Mouse (Mus musculus) hindbrain, embryonic 16.5 days (tissue): ENCODE measurements at regions not wholly inside any gene's neighbourhood (a gene's known extent, or its start where the extent isn't known, plus 50 kb on each side); places are given as distances from the start of the nearest gene placed in this dataset.

Experiments used
- ATAC-seq: fragments of 200-750 bp; cut with Nextera tagmentation; 2 replicates; pipeline ENCODE4 v1.8.0; 2017; ENCODE audit warnings: moderate TSS enrichment, moderate library complexity
- H3K27ac ChIP-seq: fragments of 300-500 bp; sonication (generic); 2 replicates; pipeline ENCODE4 v1.5.1; 2014; ENCODE audit warnings: low read depth, mild to moderate bottlenecking, control low read depth, low read length, moderate library complexity
- H3K27me3 ChIP-seq: fragments of 300-500 bp; sonication (generic); replicated peaks from 2 replicates; pipeline ENCODE4 v1.6.1; 2014; ENCODE audit warnings: low read length; ENCODE audit not compliant: control insufficient read depth, insufficient read depth
- H3K36me3 ChIP-seq: fragments of 300-500 bp; sonication (generic); 2 replicates; pipeline ENCODE4 v1.6.1; 2014; ENCODE audit warnings: mild to moderate bottlenecking, low read length, moderate library complexity, mixed read lengths; ENCODE audit not compliant: control insufficient read depth, insufficient read depth
- H3K4me1 ChIP-seq: fragments of 300-500 bp; sonication (generic); 2 replicates; pipeline ENCODE4 v1.6.1; 2014; ENCODE audit warnings: low read depth, low read length; ENCODE audit not compliant: control insufficient read depth, insufficient read depth
- H3K4me2 ChIP-seq: fragments of 300-500 bp; sonication (generic); 2 replicates; pipeline ENCODE4 v1.6.1; 2014; ENCODE audit warnings: mild to moderate bottlenecking, low read length, control low read depth, moderate library complexity
- H3K4me3 ChIP-seq: fragments of 300-500 bp; sonication (generic); 2 replicates; pipeline ENCODE4 v1.5.1; 2014; ENCODE audit warnings: mild to moderate bottlenecking, low read length, control low read depth, moderate library complexity
- H3K9ac ChIP-seq: fragments of 300-500 bp; sonication (generic); 2 replicates; pipeline ENCODE4 v1.6.1; 2014; ENCODE audit warnings: low read depth, mild to moderate bottlenecking, control low read depth, low read length, moderate library complexity
- H3K9me3 ChIP-seq: fragments of 300-500 bp; sonication (generic); 2 replicates; pipeline ENCODE4 v1.6.1; 2014; ENCODE audit warnings: mild to moderate bottlenecking, low read length, moderate library complexity; ENCODE audit not compliant: control insufficient read depth
- WGBS: fragments of 180-500 bp; shearing (Covaris S2); extraction: QIAGEN DNeasy Blood & Tissue Kit; methylation state at CpG from one replicate; pipeline ENCODE4 v1.1.7; 2014; 5-methylcytosine and 5-hydroxymethylcytosine counted together

DNA sequence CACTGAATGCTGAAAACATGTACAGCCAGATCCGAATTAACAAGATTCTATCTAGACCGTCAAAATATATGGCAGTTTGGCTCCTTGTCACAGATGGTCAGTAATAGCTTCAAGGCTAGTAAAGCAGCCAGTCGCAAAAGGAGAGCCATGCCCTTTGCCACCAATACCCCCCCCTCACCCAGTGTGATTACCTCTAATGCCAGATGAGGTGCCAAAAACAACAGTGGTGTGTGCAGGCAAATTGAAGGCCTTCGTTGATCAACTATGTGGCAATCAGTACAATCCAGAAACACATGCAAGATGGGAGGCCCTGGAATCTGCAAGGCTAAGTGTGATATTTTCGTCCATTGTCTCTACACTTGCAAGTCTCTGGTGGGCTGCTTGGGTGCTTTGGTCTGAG lies 75.8 kb upstream of the Kcnd3 start:
- no peak for ATAC-seq
- 85% methylated on average over 5 of the region's 5 CpGs for WGBS
- Histone ChIP-seq H3K9me3 (no peaks in the 10 kb centered on the region), H3K27me3 (no peaks in the 10 kb centered on the region), H3K27ac (no peak overlapping the region), H3K4me3 (no peak overlapping the region), H3K36me3 (no peaks in the 10 kb centered on the region), H3K9ac (no peak overlapping the region), H3K4me2 (no peak overlapping the region), H3K4me1 (peaks cover 3% of the 10 kb centered on the region; the same call in 1 of the 2 replicates)

DNA sequence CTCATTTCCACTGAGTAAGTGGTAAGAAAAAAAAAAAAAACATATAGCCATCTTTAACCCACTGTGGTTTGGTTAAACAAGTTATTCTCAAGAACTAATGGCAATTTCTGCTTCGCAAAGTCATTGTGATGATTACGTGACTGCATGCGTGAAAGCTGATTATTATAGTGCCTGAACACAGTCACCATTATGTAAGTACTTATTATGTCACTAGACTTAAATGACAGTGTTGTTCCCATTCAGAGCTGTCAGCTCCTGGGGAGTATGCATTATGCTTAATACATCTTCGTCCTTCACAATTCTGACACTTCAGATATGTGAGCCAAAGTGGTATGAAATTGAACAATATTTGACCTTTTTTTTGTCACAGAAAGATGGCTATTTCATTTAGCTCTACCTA lies 71.3 kb upstream of the Kcnd3 start:
- H3K27ac ChIP-seq, result no peak overlapping the region
- no peaks in the 10 kb centered on the region for H3K36me3 ChIP-seq
- H3K9me3 ChIP-seq, result no peaks in the 10 kb centered on the region
- 77% methylated on average over 4 of the region's 4 CpGs for WGBS
- no peak overlapping the region for H3K4me2 ChIP-seq
- no peaks in the 10 kb centered on the region for H3K27me3 ChIP-seq
- H3K9ac ChIP-seq, result no peak overlapping the region
- ATAC-seq, result no peak
- no peaks in the 10 kb centered on the region for H3K4me1 ChIP-seq
- no peak overlapping the region for H3K4me3 ChIP-seq

DNA sequence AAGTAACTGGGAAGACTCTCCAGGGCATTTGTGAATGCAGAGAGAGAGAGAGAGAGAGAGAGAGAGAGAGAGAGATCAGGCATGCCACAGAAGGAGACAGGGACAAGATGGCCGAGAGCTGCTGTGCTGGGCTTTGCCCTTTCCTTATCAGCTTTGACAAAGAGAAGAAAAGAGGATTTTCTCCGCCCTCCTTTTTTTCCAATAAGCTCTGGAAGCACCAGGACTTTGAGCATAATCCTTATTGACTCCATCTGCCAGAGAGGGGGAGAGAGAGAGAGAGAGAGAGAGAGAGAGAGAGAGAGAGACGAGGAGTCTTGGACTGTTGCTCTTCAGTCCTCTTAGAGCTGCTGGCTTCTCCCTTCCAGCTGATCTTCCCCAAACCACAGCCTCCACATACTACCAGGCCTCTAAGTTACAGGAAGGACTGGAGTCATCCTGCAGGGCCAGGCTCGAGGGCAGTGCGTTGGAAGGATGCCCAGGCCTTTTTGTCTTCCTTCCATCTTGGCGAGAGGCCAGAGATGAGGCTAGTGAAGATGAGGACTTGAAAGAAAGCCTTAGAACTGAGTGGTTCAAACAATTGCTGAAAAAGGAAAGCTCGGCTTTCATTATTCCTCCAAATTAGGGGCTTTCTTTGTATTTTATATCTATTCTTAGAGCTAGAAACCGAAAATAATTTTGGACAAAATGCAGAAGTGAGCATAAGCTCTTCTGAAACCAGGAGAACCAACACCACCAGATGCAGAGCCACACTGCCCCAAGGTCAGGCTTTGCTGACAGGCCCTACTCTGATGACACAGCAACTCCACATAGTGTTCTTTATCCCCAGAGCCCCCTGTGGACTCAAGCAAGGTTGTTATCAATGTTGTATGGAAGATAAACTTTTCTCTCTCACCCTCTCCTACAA lies 59.3 kb upstream of the Kcnd3 start:
- 45% methylated on average over 8 of the region's 8 CpGs for WGBS
- Histone ChIP-seq H3K4me1 (no peaks in the 10 kb centered on the region), H3K4me3 (no peak overlapping the region), H3K9ac (no peak overlapping the region), H3K27me3 (no peaks in the 10 kb centered on the region), H3K27ac (no peak overlapping the region), H3K9me3 (no peaks in the 10 kb centered on the region), H3K4me2 (no peak overlapping the region), H3K36me3 (no peaks in the 10 kb centered on the region)
- no peak for ATAC-seq
